ENCODE assay signal across 9 mouse cellular contexts in the genomic region with DNA sequence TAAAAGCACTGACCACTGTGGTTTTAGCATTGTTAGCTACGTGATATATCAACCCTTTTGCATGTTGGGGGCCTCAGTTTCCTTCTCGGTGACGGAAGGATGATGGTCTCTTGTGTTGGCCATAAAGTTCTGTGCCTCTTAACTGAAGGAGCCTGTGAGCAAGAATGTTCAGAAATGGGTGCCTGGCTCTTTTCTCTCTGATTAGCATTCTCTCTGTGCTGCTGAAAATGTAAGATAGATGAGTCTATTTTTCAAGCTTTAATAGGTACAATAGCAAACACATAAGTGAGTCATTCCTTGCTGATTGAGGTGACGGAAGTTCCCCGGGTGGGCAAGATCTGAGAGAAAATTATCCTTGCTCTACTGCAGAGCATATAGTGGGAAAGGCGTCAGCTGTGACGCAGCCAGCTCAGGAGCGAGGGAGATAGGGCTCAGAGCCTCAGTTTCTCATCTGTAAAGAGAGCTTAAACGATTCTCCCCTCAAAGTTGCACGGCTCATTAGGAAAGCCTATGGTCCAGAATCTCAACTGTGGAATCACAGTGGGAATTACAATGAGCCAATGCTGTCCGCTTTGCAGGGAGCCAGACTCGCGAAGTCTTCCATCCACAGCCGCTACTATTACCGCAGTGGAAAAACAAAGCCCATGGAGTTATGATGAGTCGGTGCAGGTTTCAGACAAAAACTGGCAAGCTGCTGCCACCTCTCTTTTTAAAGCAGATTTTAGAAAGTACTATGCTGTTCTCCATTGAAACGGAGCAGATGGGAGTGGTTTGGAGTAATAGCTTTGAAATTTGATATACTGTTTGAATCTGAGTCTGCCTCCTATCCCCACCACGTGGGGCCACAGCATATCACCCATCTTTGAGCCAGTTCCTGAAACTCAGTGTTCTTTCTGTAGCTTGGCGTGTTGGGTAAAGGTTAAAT. TPM values are rescaled to one million over a fixed set of nuclear protein-coding genes. Genes with fewer than 3 reads are reported as not detected.
DNase-seq lines count a peak whose midpoint lies in the region; ATAC-seq lines count a peak whose summit lies in the region.
"Had no signal": no experiment of that assay in that cellular context is flagged by ENCODE, and none has a peak within 500 bp of the region (broad histone marks: within the 10 kb centered on the region; RNA-seq: fewer than 3 reads in every experiment).

No protein-coding gene starts in this region.

- no peaks in the 10 kb centered on the region for H3K27me3 ChIP-seq in embryonic facial prominence, embryonic 13.5 days
- no peaks in the 10 kb centered on the region for H3K27me3 ChIP-seq in hindbrain, embryonic 13.5 days
- H3K27me3 ChIP-seq in neural tube, embryonic 15.5 days (replicated peaks): no peaks in the 10 kb centered on the region

- peak; percentile 13 to 15 for DNase-seq in left cerebral cortex, postnatal 14 days (ENCODE audit: low spot score in 2 of 2)
- DNase-seq in left cerebral cortex, adult 18-20 months (ENCODE audit: low spot score in 2 of 2): no peak
- DNase-seq in gastrocnemius, adult 18-20 months (ENCODE audit: low spot score): no peak
- DNase-seq in cerebellum, adult 9-11 months: no peak
- DNase-seq: thymus, postnatal 14 days had no signal

- no peak for ATAC-seq in embryonic facial prominence, embryonic 13.5 days (ENCODE audit: insufficient number of reproducible peaks, insufficient read depth, low FRiP score, low TSS enrichment, low read depth)
- peak; percentile 86 for ATAC-seq in hindbrain, embryonic 13.5 days (ENCODE audit: low FRiP score)
- peak; percentile 86 for ATAC-seq in neural tube, embryonic 15.5 days (ENCODE audit: low FRiP score)

- peak overlapping the region; percentile 56 for H3K4me2 ChIP-seq in embryonic facial prominence, embryonic 13.5 days
- peak overlapping the region; percentile 52 for H3K4me2 ChIP-seq in hindbrain, embryonic 13.5 days
- H3K4me2 ChIP-seq in neural tube, embryonic 15.5 days: peak overlapping the region; percentile 60

- H3K9me3 ChIP-seq in embryonic facial prominence, embryonic 13.5 days: no peaks in the 10 kb centered on the region
- no peaks in the 10 kb centered on the region for H3K9me3 ChIP-seq in hindbrain, embryonic 13.5 days
- H3K9me3 ChIP-seq in neural tube, embryonic 15.5 days (replicated peaks): no peaks in the 10 kb centered on the region

- WGBS in embryonic facial prominence, embryonic 13.5 days: 39% methylated on average over 19 of the region's 19 CpGs
- WGBS in hindbrain, embryonic 13.5 days: 31% methylated on average over 19 of the region's 19 CpGs
- 22% methylated on average over 19 of the region's 19 CpGs for WGBS in neural tube, embryonic 15.5 days

- intact Hi-C loops in left cerebral cortex, postnatal 14 days (cut with DNase I): no loop called here

- no peaks in the 10 kb centered on the region for H3K36me3 ChIP-seq in embryonic facial prominence, embryonic 13.5 days
- no peaks in the 10 kb centered on the region for H3K36me3 ChIP-seq in hindbrain, embryonic 13.5 days
- no peaks in the 10 kb centered on the region for H3K36me3 ChIP-seq in neural tube, embryonic 15.5 days

- peaks cover 14% of the 10 kb centered on the region for H3K4me1 ChIP-seq in embryonic facial prominence, embryonic 13.5 days
- peaks cover 9% of the 10 kb centered on the region for H3K4me1 ChIP-seq in hindbrain, embryonic 13.5 days (replicated peaks)
- peaks cover 10% of the 10 kb centered on the region for H3K4me1 ChIP-seq in neural tube, embryonic 15.5 days

- H3K4me3 ChIP-seq in embryonic facial prominence, embryonic 13.5 days: peak overlapping the region; percentile 22
- H3K4me3 ChIP-seq in hindbrain, embryonic 13.5 days: peak overlapping the region; percentile 24
- H3K4me3 ChIP-seq in neural tube, embryonic 15.5 days (replicated peaks): peak overlapping the region; percentile 31

- no peak overlapping the region for H3K27ac ChIP-seq in embryonic facial prominence, embryonic 13.5 days
- peak overlapping the region; percentile 64 for H3K27ac ChIP-seq in hindbrain, embryonic 13.5 days
- peak overlapping the region; percentile 74 for H3K27ac ChIP-seq in neural tube, embryonic 15.5 days (replicated peaks)

- no peak overlapping the region for H3K9ac ChIP-seq in embryonic facial prominence, embryonic 13.5 days
- peak overlapping the region; percentile 6; the same call in 1 of the 2 replicates for H3K9ac ChIP-seq in hindbrain, embryonic 13.5 days
- H3K9ac ChIP-seq in neural tube, embryonic 15.5 days (replicated peaks): peak overlapping the region; percentile 46

RNA-seq across cellular contexts. Expression of gene Pon1, which starts 15.5 kb away (rescaled TPM):
- total RNA-seq in left cerebral cortex, postnatal 14 days (2021): not detected
- total RNA-seq in left cerebral cortex, adult 18-20 months (2021): not detected
- 1.3 and 1.6 TPM in 2 replicates for polyA plus RNA-seq in embryonic facial prominence, embryonic 13.5 days (2015; fragmentation: Nextera tagmentation; extraction: Ambion mirVana)
- 0.13 and 0.17 TPM in 2 replicates for polyA plus RNA-seq in hindbrain, embryonic 13.5 days (2015; fragmentation: Nextera tagmentation; extraction: Ambion mirVana)
- polyA plus RNA-seq in neural tube, embryonic 15.5 days (2015; fragmentation: Nextera tagmentation; extraction: Ambion mirVana): not detected in 2 replicates
- under 1 TPM; 0.39 to 0.47 TPM for total RNA-seq in gastrocnemius, adult 18-20 months (2021)
- total RNA-seq: monocyte, adult 5-6 weeks had no signal

Comparison
In these comparisons a context has a peak if more than half of its experiments do, and no peak if none do; other contexts are left out.
1. DNase-seq: peak in left cerebral cortex, postnatal 14 days (2 of 2); none in left cerebral cortex, adult 18-20 months (0 of 2), gastrocnemius, adult 18-20 months (single experiment) and cerebellum, adult 9-11 months (single experiment).
2. Peak in every context shown above with its lines, with median percentiles within 50 percentile points of each other: H3K4me2 ChIP-seq and H3K4me3 ChIP-seq.